Mouse (Mus musculus) hindbrain, embryonic 15.5 days (tissue): ENCODE measurements around the gene Noxo1. TPM values are rescaled to one million over a fixed set of nuclear protein-coding genes. Genes with fewer than 3 reads are reported as not detected.

Experiments used
- ATAC-seq: fragments of 200-750 bp; cut with Nextera tagmentation; 2 replicates; pipeline ENCODE4 v1.8.0; 2017; ENCODE audit warnings: low read depth, moderate number of reproducible peaks, moderate TSS enrichment; ENCODE audit not compliant: low FRiP score
- H3K27ac ChIP-seq: fragments of 300-500 bp; sonication (generic); replicated peaks from 2 replicates; pipeline ENCODE4 v1.5.1; 2015; ENCODE audit warnings: mild to moderate bottlenecking, inconsistent platforms
- H3K27me3 ChIP-seq: fragments of 300-500 bp; sonication (generic); 2 replicates; pipeline ENCODE4 v1.6.1; 2015; ENCODE audit warnings: control low read depth, inconsistent platforms
- H3K36me3 ChIP-seq: fragments of 300-500 bp; sonication (generic); 2 replicates; pipeline ENCODE4 v1.6.1; 2015; ENCODE audit warnings: control low read depth, inconsistent platforms
- H3K4me1 ChIP-seq: fragments of 300-500 bp; sonication (generic); replicated peaks from 2 replicates; pipeline ENCODE4 v1.6.1; 2015; ENCODE audit warnings: control low read depth, inconsistent platforms
- H3K4me2 ChIP-seq: fragments of 300-500 bp; sonication (generic); 2 replicates; pipeline ENCODE4 v1.6.1; 2015; ENCODE audit warnings: moderate library complexity, mild to moderate bottlenecking, inconsistent platforms
- H3K4me3 ChIP-seq: fragments of 300-500 bp; sonication (generic); 2 replicates; pipeline ENCODE4 v1.5.1; 2015; ENCODE audit warnings: mild to moderate bottlenecking, inconsistent platforms
- H3K9ac ChIP-seq: fragments of 300-500 bp; sonication (generic); 2 replicates; pipeline ENCODE4 v1.6.1; 2015; ENCODE audit warnings: inconsistent platforms
- H3K9me3 ChIP-seq: fragments of 300-500 bp; sonication (generic); 2 replicates; pipeline ENCODE4 v1.6.1; 2016; ENCODE audit warnings: control low read depth, inconsistent platforms
- WGBS: fragments of 180-500 bp; shearing (Covaris S2); methylation state at CpG from one replicate; pipeline ENCODE4 v1.1.7; 2015; 5-methylcytosine and 5-hydroxymethylcytosine counted together
- polyA plus RNA-seq: library from polyadenylated mRNA; unstranded; fragments of >200 nt; fragmentation: Nextera tagmentation; extraction: Ambion mirVana; gene quantifications from 2 replicates; pipeline ENCODE4 v1.2.1, GENCODE M21; 2015

The Noxo1 gene
- polyA plus RNA-seq, 1 experiment from 2014 or later = 2.3 TPM

GRCm38 (mm10) chr17:24722220-24722924 lies 26.3 kb downstream of the Noxo1 start:
- Histone ChIP-seq H3K9me3 (no peaks in the 10 kb centered on the region), H3K36me3 (peaks cover 13% of the 10 kb centered on the region), H3K9ac (no peak overlapping the region), H3K27ac (no peak overlapping the region), H3K27me3 (no peaks in the 10 kb centered on the region), H3K4me1 (peaks cover 40% of the 10 kb centered on the region), H3K4me2 (peak overlapping the region; percentile 81), H3K4me3 (peak overlapping the region; percentile 78; the same call in 1 of the 2 replicates)
- no peak for ATAC-seq
- WGBS = 33% methylated on average over 13 of the region's 13 CpGs

DNA sequence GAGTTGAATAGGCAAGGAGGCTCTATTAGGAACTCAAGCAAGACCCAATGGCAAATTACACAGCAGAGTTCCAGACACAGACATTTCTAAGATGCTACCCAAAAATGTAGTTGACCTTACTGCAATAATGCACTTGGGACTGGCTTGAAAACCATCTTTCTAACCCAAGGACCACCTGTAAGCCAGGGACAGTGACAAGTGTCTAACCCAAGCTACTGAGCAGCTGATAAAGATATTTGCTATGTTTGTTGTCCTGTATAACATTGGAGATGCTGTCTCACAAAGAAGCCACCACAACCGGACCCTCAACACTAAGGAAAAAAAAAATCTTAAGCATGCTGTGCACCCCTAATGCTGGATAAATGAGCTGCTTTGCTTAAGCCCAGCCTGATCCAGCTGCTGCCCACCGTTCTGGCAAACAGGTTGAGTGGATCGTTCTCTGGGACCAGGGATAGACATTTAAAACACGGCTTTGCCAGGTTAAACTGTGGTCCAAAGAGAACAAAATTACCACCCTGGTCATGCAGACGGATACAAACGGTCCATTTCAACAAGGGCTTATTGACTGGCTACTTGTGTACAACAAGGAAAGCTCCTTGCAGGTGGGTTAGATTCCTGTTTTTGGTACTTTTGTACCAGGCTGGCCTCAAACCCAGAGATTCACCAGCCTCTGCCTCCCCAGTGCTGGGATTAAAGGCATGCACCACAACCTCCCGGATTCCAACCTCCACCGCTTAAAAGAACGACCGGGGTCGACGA lies 27.3 kb downstream of the Noxo1 start:
- H3K4me1 ChIP-seq = peaks cover 40% of the 10 kb centered on the region

DNA sequence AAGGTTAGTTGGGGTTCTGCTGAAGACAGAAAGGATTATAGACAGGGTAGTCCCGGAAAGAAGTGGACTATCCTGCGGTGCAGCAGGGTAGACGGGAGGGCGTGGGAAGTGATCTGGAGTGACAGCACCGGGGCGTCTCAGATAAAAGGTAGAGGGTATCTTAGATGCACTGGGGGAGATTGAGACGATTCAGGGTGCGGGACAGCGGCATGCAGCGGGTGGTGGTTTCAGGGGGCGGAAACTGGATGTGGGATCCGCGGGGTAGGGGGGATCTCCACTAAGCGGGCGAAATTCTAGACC lies 27.8 kb downstream of the Noxo1 start:
- peaks cover 13% of the 10 kb centered on the region for H3K36me3 ChIP-seq
- H3K9ac ChIP-seq = peak overlapping the region; percentile 91
- ATAC-seq = no peak
- peak overlapping the region; percentile 84 for H3K27ac ChIP-seq
- no peaks in the 10 kb centered on the region for H3K27me3 ChIP-seq
- H3K4me1 ChIP-seq = peaks cover 35% of the 10 kb centered on the region
- no peaks in the 10 kb centered on the region for H3K9me3 ChIP-seq
- peak overlapping the region; percentile 78 for H3K4me3 ChIP-seq
- H3K4me2 ChIP-seq = peak overlapping the region; percentile 81
- 1% methylated on average over 15 of the region's 15 CpGs for WGBS

More for the DNA sequence above, 27.3 kb downstream of the Noxo1 start:
- Histone ChIP-seq H3K36me3 (peaks cover 13% of the 10 kb centered on the region), H3K9ac (peak overlapping the region; percentile 91), H3K4me3 (peak overlapping the region; percentile 78), H3K27ac (peak overlapping the region; percentile 84), H3K27me3 (no peaks in the 10 kb centered on the region), H3K4me2 (peak overlapping the region; percentile 81), H3K9me3 (no peaks in the 10 kb centered on the region)
- 4% methylated on average over 12 of the region's 12 CpGs for WGBS
- no peak for ATAC-seq

- peak within 1 kb of the TSS; percentile 91 for H3K9ac ChIP-seq
- peaks cover 31% of the 10 kb centered on the region for H3K4me1 ChIP-seq
- peak within 1 kb of the TSS; percentile 84 for H3K27ac ChIP-seq
- peak within 1 kb of the TSS; percentile 78 for H3K4me3 ChIP-seq
- no peaks in the 10 kb centered on the region for H3K27me3 ChIP-seq
- 0% methylated on average over 30 of the region's 30 CpGs for WGBS
- H3K36me3 ChIP-seq = peaks cover 13% of the 10 kb centered on the region
- peak; percentile 77 for ATAC-seq
- peak within 1 kb of the TSS; percentile 81 for H3K4me2 ChIP-seq
- H3K9me3 ChIP-seq = no peaks in the 10 kb centered on the region
Measured at GRCm38 (mm10) chr17:24724184-24724583, 28.1 kb downstream of the Noxo1 start, which contains the start of gene Ndufb10. TSS of gene Ndufb10 (minus strand) at chr17:24724478.

DNA sequence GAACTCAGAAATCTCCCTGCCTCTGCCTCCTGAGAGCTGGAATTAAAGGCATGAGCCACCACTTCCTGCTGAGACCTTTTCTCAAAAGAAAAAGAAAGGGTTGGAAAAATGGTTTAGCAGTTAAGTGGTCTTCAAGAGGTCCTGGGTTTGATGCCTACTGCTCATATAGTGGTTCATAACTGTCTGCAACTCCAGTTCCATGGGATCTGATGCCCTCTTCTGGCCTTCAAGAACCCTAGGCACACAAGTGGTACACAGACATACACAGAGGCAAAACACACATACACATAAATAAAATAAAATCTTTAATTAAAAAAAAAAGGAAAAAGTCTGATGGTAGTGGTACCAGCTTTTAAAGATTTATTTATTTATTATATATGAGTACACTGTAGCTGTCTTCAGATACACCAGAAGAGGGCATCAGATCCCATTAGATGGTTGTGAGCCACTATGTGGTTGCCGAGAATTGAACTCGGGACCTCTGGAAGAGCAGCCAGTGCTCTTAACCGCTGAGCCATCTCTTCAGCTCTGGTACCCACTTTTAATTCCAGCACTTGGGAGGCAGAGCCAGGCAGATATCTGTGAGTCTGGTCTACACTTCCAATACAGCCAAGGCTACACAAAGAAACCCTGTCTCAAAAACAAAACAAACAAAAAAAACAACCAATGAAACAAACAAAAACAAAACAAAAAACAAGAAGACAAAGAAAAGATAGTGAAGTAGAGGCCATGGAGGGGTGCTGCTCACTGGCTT lies 29.8 kb downstream of the Noxo1 start:
- Histone ChIP-seq H3K4me3 (no peak overlapping the region), H3K4me1 (peaks cover 27% of the 10 kb centered on the region), H3K36me3 (peaks cover 13% of the 10 kb centered on the region), H3K9me3 (no peaks in the 10 kb centered on the region), H3K27ac (no peak overlapping the region), H3K9ac (no peak overlapping the region), H3K27me3 (no peaks in the 10 kb centered on the region), H3K4me2 (no peak overlapping the region)
- ATAC-seq = no peak
- 75% methylated on average over 3 of the region's 3 CpGs for WGBS

- H3K36me3 ChIP-seq = no peaks in the 10 kb centered on the region
- no peak for ATAC-seq
- 82% methylated on average over 2 of the region's 2 CpGs for WGBS
- H3K4me3 ChIP-seq = no peak within 1 kb of the TSS
- H3K9me3 ChIP-seq = no peaks in the 10 kb centered on the region
- H3K4me1 ChIP-seq = peaks cover 11% of the 10 kb centered on the region
- H3K9ac ChIP-seq = no peak within 1 kb of the TSS
- no peaks in the 10 kb centered on the region for H3K27me3 ChIP-seq
- H3K27ac ChIP-seq = no peak within 1 kb of the TSS
- no peak within 1 kb of the TSS for H3K4me2 ChIP-seq
Measured at GRCm38 (mm10) chr17:24727618-24728017, 31.6 kb downstream of the Noxo1 start, which contains the start of gene Rpl3l. TSS of gene Rpl3l (plus strand) at chr17:24727820.

DNA sequence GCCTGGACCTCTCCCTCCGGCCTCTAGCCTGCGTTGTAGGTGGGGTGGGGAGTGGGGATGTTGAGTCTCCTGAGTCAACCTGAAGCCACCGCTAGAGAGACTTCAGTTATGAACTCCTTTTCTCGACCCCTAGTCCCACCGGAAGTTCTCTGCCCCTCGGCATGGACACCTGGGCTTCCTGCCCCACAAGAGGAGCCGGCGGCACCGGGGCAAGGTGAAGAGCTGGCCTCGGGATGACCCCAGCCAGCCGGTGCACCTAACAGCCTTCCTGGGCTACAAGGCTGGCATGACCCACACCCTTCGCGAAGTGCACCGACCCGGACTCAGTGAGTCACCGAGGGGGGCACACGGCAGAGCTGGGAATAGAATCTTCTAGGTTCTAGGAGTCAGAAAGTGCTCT lies 32.1 kb downstream of the Noxo1 start:
- Histone ChIP-seq H3K4me2 (no peak overlapping the region), H3K27ac (no peak overlapping the region), H3K9me3 (no peaks in the 10 kb centered on the region), H3K4me1 (peaks cover 6% of the 10 kb centered on the region), H3K36me3 (no peaks in the 10 kb centered on the region), H3K4me3 (no peak overlapping the region), H3K27me3 (no peaks in the 10 kb centered on the region), H3K9ac (no peak overlapping the region)
- no peak for ATAC-seq
- WGBS = 74% methylated on average over 17 of the region's 17 CpGs

GRCm38 (mm10) chr17:24729067-24729466 lies 33.0 kb downstream of the Noxo1 start:
- Histone ChIP-seq H3K9ac (no peak overlapping the region), H3K4me3 (no peak overlapping the region), H3K4me1 (no peaks in the 10 kb centered on the region), H3K27me3 (no peaks in the 10 kb centered on the region), H3K4me2 (no peak overlapping the region), H3K36me3 (no peaks in the 10 kb centered on the region), H3K9me3 (no peaks in the 10 kb centered on the region), H3K27ac (no peak overlapping the region)
- WGBS = 79% methylated on average over 6 of the region's 6 CpGs
- ATAC-seq = no peak

GRCm38 (mm10) chr17:24730787-24731186 lies 34.8 kb downstream of the Noxo1 start:
- no peaks in the 10 kb centered on the region for H3K36me3 ChIP-seq
- H3K4me3 ChIP-seq = no peak overlapping the region
- H3K4me1 ChIP-seq = peaks cover 2% of the 10 kb centered on the region
- no peaks in the 10 kb centered on the region for H3K9me3 ChIP-seq
- no peak overlapping the region for H3K9ac ChIP-seq
- WGBS = 84% methylated on average over 14 of the region's 14 CpGs
- no peak overlapping the region for H3K27ac ChIP-seq
- no peak for ATAC-seq
- no peak overlapping the region for H3K4me2 ChIP-seq
- H3K27me3 ChIP-seq = no peaks in the 10 kb centered on the region

DNA sequence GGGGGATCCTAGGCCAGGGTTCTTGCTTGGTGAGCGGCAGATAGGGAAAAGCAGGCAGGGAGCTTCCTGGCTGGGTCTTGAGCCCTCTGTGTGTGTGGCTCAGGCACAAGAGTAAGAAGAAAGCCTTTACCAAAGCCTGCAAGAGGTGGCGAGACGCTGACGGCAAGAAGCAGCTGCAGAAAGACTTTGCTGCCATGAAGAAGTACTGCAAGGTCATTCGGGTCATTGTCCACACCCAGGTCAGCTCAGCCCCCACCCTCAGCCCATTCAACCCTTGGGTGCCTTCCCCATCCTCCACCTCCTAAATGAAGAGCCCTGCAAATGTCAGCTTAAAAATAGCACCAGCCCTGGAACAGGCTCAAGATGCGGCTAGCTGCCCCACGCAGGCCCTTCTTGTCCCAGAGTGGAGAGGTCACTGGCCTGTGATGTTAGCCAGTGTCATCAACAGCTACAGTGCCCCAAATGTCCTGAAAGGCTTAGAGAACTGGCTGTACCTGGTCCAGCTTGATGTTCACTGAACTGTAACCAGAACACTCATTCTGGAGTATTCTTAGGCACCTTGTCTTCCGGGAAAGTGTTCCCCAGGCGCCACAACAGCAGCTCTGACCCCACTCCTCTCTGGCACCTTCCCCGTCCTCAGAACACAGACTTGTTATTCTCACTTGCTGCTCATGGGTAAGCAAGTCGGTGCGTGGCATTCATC lies 36.4 kb downstream of the Noxo1 start:
- Histone ChIP-seq H3K9ac (no peak overlapping the region), H3K9me3 (no peaks in the 10 kb centered on the region), H3K4me2 (no peak overlapping the region), H3K27me3 (no peaks in the 10 kb centered on the region), H3K4me3 (no peak overlapping the region), H3K4me1 (peaks cover 16% of the 10 kb centered on the region), H3K36me3 (no peaks in the 10 kb centered on the region), H3K27ac (no peak overlapping the region)
- ATAC-seq = no peak
- WGBS = 78% methylated on average over 12 of the region's 12 CpGs

DNA sequence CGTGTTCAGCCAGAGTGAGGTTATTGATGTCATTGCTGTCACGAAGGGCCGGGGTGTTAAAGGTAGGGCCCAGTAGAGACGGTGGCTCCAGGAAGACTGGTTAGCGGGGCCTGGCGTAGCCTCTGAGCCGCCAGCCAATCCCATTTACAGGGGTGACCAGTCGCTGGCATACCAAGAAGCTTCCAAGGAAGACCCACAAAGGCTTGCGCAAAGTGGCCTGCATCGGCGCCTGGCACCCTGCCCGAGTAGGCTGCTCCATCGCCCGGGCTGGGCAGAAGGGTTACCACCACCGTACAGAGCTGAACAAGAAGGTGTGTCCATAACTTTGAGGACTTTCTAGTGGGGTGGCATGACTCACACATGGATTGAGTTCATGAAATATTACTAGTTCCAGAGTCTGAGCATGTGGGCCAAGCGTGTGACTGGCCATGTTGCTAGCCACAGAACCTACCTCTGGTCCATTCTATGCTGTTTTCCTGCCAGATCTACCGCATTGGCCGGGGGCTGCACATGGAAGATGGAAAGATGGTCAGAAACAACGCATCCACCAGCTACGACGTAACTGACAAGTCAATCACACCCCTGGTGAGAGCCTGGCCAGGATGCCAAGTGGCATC lies 37.5 kb downstream of the Noxo1 start:
- 91% methylated on average over 21 of the region's 21 CpGs for WGBS
- peaks cover 16% of the 10 kb centered on the region for H3K4me1 ChIP-seq
- no peaks in the 10 kb centered on the region for H3K36me3 ChIP-seq
- H3K9ac ChIP-seq = no peak overlapping the region
- no peak overlapping the region for H3K4me2 ChIP-seq
- no peak overlapping the region for H3K27ac ChIP-seq
- no peaks in the 10 kb centered on the region for H3K27me3 ChIP-seq
- H3K9me3 ChIP-seq = no peaks in the 10 kb centered on the region
- no peak for ATAC-seq
- no peak overlapping the region for H3K4me3 ChIP-seq
